Mouse (Mus musculus) adrenal gland, postnatal 14 days (tissue): ENCODE results near the gene Dusp10. TPM values are rescaled to one million over a fixed set of nuclear protein-coding genes. Genes with fewer than 3 reads are reported as not detected.

Source experiments
- DNase-seq: peaks from one replicate; pipeline ENCODE4 v3.0.0; 2021; ENCODE audit warnings: mixed read lengths
- total RNA-seq: library from RNA; stranded (reverse); gene quantifications from 2 replicates; pipeline ENCODE4 v1.2.3, GENCODE M21; 2021

The Dusp10 gene
- total RNA-seq, 1 experiment from 2014 or later, result 19.6 TPM

DNA sequence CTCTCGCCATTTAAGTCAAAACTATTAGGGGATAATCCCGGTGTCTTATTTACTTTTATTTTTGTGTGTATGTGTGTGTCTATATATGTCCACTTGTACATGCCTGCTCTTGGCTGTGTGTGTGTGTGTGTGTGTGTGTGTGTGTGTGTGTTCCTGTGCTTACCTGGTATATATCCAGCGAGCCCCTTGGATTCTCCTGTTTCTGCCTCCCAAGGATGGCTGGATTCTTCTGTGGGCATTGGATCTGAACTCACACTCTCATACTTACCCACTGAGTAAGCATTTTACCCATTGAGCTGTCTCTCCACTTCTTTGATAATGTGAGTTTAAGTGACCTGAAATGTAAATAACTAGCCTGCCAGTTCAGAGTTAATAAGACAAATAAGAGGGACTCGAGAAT lies 40.6 kb downstream of the Dusp10 start:
- DNase-seq, result no peak

- no peak for DNase-seq
These were observed 41.1 kb downstream of the Dusp10 start for GRCm38 (mm10) chr1:184054176-184054575.

GRCm38 (mm10) chr1:184058206-184058605 lies 45.1 kb downstream of the Dusp10 start:
- no peak for DNase-seq

- no peak for DNase-seq
These were observed 46.7 kb downstream of the Dusp10 start for GRCm38 (mm10) chr1:184059814-184060213.

- no peak for DNase-seq
These were observed 47.3 kb downstream of the Dusp10 start for GRCm38 (mm10) chr1:184060381-184060780.

DNA sequence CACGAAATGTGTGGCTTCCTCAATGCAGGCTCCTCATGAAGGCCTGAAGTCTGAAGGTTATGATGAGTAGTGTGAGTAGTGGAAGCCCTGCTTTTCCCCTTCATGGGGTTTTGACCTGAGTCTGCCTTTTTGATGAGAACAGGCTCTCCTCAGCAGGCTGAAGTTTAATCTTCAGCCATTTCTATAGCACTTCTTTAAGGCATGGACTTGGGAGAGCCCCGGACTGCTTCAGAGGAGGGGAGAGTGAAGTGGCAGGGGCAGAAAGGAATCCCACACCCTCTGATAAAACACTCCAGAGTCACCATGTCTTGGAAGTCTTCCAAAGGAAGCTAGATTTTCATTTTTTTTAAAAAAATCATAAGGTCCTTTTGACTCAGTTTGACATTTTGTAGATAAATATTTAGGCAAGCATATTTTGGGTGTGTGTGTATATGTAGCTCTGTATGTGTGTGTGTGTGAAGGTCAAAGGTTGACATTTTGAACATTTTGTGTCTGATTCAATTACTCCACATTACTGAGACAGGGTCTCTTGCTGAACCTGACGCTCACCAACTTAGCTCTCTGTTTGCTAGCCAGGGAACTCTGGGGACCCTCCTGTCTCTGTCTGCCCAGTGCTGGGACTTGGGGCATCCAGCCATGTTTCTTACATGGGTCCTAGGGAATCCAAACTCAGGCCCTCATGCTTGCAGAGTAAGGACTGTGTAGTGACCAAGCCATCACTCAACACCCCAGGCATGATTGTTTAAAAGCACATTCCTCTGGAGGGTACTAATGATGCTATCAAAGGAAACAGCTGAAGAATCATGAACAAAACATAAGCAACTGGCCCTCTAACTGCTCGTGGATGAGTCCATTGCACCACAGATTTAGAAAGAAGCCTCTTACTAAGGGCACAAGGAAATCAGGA lies 48.0 kb downstream of the Dusp10 start:
- DNase-seq, result no peak

DNA sequence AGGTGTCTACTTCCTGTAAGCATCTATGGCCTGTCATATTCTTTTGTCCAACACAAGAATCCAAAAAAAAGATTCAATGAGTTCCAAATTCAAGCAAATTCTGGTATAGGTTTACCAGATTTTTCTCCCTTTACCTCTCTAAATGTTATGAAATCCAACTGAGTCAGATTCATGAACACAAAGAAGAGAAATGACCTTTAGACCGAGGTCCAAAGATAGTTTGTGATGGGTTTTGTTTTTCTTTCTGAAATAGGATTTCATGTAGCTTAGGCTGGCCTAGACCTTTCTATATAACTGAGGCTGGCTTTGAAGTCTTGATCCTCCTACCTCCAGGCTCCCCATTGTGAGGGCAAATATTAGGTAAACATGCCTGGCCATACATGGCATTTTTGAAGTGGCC lies 48.8 kb downstream of the Dusp10 start:
- no peak for DNase-seq

- no peak for DNase-seq
These were observed 51.2 kb downstream of the Dusp10 start for GRCm38 (mm10) chr1:184064306-184064705.

GRCm38 (mm10) chr1:184065589-184066361 lies 52.7 kb downstream of the Dusp10 start:
- DNase-seq, result no peak

DNA sequence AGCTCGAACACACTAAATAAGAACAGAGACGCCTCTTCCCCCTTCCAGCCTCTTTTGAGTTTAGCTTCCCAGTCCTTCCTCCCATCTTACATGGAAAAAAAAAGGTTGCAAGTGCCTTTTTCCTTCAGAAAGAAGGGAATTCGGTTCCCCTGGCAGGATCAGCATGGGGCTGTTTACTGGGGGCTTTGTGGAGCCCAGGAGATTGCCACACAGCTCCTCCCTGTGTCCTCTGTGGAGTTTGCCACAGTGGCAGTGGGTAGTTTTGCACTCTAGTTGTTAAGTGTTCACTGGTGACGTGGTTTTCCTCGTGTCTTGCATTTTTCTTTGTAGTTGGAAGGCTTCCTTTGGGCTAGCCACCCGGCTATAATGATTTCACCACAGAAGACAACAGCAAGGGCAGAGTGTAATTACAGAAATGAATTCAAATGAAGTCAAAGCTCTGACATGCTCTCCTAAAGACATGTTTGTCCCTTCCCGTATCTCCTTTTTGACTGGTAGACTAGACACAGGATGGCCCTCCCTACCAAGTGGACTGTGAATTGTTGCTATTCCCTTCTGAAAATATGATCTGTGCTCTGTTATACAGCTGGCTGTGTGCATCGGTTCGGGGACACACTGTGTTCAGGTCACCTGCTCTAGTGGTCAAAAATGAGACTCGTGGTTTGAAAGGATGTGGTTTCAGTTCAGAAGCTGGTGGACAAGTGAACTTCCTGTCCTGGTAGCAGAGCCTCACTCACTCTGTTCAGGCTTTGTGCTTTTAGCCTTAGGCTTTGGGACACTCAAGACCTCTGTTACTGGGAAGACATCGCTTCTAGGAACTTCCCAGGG lies 53.6 kb downstream of the Dusp10 start:
- no peak for DNase-seq

- DNase-seq, result peak; percentile 45
These were observed 54.8 kb downstream of the Dusp10 start for GRCm38 (mm10) chr1:184067704-184068558.

DNA sequence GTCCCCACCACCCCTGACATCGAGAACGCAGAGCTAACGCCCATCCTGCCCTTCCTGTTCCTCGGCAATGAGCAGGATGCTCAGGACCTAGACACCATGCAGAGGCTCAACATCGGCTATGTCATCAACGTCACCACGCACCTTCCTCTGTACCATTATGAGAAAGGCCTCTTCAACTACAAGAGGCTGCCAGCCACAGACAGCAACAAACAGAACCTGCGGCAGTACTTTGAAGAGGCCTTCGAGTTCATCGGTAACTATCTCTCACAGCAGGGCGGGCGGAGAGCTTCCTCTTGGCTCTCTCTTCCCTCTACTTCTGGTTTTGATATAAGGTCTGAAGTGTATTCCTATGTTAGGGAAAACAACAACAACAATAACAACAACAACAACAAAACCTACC lies 55.9 kb downstream of the Dusp10 start:
- DNase-seq, result no peak

GRCm38 (mm10) chr1:184076065-184076464 lies 63.0 kb downstream of the Dusp10 start:
- DNase-seq, result no peak

DNA sequence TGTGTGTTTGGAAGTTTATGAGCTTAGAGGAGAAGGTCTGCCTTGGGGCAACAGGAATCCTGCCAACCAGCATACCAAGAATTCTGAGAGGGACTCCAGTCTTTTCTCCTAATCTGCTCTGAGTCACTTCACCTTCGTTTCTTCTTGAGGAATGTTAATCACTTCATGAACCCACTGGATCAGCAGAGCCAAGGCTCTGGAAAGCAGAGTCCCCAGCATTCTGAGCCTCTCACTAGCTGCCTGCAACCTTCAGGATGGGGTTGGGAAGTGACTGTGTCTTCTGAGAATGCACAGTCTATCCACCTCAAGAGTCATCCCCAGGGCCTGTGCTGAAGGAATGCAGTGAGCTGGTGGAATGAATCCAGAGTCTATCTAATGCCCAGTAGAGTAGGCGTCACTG lies 63.7 kb downstream of the Dusp10 start:
- DNase-seq, result peak; percentile 50

DNA sequence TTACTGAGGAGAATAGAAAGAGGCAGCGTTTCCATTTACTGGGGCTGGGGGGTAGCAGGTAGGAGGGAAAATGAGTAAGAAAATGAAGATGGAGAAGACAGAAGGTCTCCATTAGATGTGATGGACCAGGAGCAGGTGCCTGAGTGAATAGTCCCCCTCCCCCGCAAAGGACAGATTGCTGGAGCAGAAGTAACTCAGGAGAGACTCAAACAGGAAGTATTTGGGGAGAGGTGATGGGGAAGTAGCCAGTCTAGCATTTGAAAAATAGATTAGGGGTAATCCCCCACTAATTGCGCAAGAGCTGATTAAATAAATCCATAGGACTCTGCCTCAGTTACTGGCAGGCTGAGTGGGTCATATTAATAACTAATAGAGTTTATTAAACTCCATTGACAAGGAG lies 66.2 kb downstream of the Dusp10 start:
- no peak for DNase-seq

DNA sequence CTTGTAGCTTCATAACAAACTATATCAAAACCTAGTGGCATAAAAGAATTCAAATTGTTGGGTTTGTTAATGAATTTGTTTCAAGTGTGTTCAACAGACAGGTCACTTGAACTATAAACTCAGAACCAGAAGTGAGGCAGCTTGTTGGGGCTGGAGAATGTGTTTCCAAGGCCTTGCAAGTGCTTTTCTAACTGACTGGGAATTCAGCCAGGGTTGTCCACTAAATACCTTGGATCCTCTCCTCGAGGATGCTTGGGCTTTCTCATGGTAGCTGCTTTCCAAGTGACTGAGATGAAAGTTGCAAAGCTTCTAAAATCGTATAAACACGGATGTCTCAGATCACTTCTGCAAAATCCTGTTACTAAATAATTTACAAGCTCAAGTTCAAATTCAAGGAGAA lies 69.6 kb downstream of the Dusp10 start:
- DNase-seq, result no peak

- DNase-seq, result peak; percentile 60
These were observed 70.1 kb downstream of the Dusp10 start for GRCm38 (mm10) chr1:184083166-184083565.

- DNase-seq, result peak; percentile 64
These were observed 71.9 kb downstream of the Dusp10 start for GRCm38 (mm10) chr1:184084961-184085360.

DNA sequence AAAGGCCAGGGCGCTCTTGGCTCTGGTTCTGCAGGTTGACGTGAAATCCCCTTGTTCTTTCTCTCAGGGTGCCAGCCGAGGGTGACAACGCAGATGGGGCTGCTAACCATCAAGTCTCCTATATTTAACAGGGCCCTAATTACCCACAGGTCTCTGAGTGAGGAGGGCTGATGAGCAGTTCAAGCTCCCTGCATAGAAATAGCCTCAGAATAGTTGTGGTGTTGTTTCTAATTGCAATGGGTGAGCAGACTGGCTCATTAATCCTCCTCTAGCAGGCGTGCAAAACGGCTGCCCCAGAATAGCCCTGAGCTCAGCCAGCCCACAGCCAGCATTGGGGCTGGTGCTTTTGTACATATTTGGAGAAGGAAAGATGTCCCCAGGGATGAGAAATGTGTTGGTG lies 77.4 kb downstream of the Dusp10 start:
- no peak for DNase-seq

- no peak for DNase-seq
These were observed 81.8 kb downstream of the Dusp10 start for GRCm38 (mm10) chr1:184094914-184095313.

- no peak for DNase-seq
These were observed 87.3 kb downstream of the Dusp10 start for GRCm38 (mm10) chr1:184100414-184100813.
